Mouse (Mus musculus): ENCODE measurements around the gene Sptb.

GRCm38 (mm10) chr12:76684493-76684892 lies 25.9 kb downstream of the Sptb start:
- TF ChIP-seq CTCF (IDR thresholded peaks at IDR 0.05; ENCODE audit: low read depth) (peak; percentile 35), EP300 (IDR thresholded peaks at IDR 0.05; ENCODE audit: low read depth) (no peak)

All from liver, embryonic 14.5 days (tissue).